8 mouse cellular contexts compared by ENCODE assay signal in genomic region chr9:108953081-108953636, GRCm38 (mm10). TPM values are rescaled to one million over a fixed set of nuclear protein-coding genes. Genes with fewer than 3 reads are reported as not detected.
DNase-seq lines count a peak whose midpoint lies in the region; ATAC-seq and TF ChIP-seq lines count a peak whose summit lies in the region.

Gene Col7a1, plus strand, starts transcription at chr9:108953586.

- H3K4me3 ChIP-seq in gastrocnemius, adult 2 months: no peak within 1 kb of the TSS
- peak within 1 kb of the TSS; percentile 36 for H3K4me3 ChIP-seq in embryonic facial prominence, embryonic 14.5 days (ENCODE audit: low read depth, low read length)

- ATAC-seq in embryonic facial prominence, embryonic 14.5 days (ENCODE audit: low read depth): no peak

- H3K27ac ChIP-seq in gastrocnemius, adult 2 months: no peak within 1 kb of the TSS
- H3K27ac ChIP-seq in embryonic facial prominence, embryonic 14.5 days (replicated peaks; ENCODE audit: low read depth, low read length): no peak within 1 kb of the TSS; the same call in 1 of the 2 replicates

- H3K27me3 ChIP-seq in embryonic facial prominence, embryonic 14.5 days (replicated peaks; ENCODE audit: control insufficient read depth, insufficient read depth, low read length): peaks cover 4% of the 10 kb centered on the region; the same call in 1 of the 2 replicates

- H3K9ac ChIP-seq in embryonic facial prominence, embryonic 14.5 days (ENCODE audit: low read depth, low read length): peak within 1 kb of the TSS; percentile 55

- no peak for DNase-seq in gastrocnemius, postnatal 4 days (ENCODE audit: low spot score in 2 of 2)
- DNase-seq in gastrocnemius, adult 2 months: no peak
- peak; percentile 14 to 34 for DNase-seq in lung, adult 18-20 months
- no peak for DNase-seq in lung, postnatal 14 days
- DNase-seq in embryonic facial prominence, embryonic 14.5 days (ENCODE audit: low spot score): no peak
- DNase-seq in lung, postnatal 36 days: peak; percentile 13
- DNase-seq in spleen, postnatal 10 days (ENCODE audit: low spot score in 2 of 2): no peak
- DNase-seq in cerebellum, adult 9-11 months: no peak

- intact Hi-C loops in gastrocnemius, adult 2 months (cut with DNase I): no loop called here

- H3K4me1 ChIP-seq in embryonic facial prominence, embryonic 14.5 days (ENCODE audit: control insufficient read depth, insufficient read depth, low read length): peaks cover 31% of the 10 kb centered on the region

- peaks cover 22% of the 10 kb centered on the region for H3K36me3 ChIP-seq in embryonic facial prominence, embryonic 14.5 days (ENCODE audit: control insufficient read depth, insufficient read depth, low read length)

- peak within 1 kb of the TSS; percentile 50 for H3K4me2 ChIP-seq in embryonic facial prominence, embryonic 14.5 days (ENCODE audit: low read depth, low read length)

- TF ChIP-seq CTCF in gastrocnemius, adult 2 months (IDR thresholded peaks at IDR 0.05): no peak

- no peaks in the 10 kb centered on the region for H3K9me3 ChIP-seq in embryonic facial prominence, embryonic 14.5 days (ENCODE audit: control insufficient read depth, low read length)

- 12% methylated on average over 14 of the region's 15 CpGs for WGBS in embryonic facial prominence, embryonic 14.5 days

RNA-seq across cellular contexts. Expression of gene Col7a1, which starts in this region (rescaled TPM):
- 10 to 100 TPM; 16.0 to 16.4 TPM for total RNA-seq in gastrocnemius, postnatal 4 days (2021)
- 1 to 10 TPM in 1 of 2 experiments, under 1 TPM in 1; 0.95 to 3.0 TPM for total RNA-seq in gastrocnemius, adult 2 months (2021)
- 17.4 and 22.0 TPM in 2 replicates for polyA plus RNA-seq in embryonic facial prominence, embryonic 14.5 days (2014; fragmentation: Nextera tagmentation; extraction: Ambion mirVana)

Comparison
In these comparisons a context has a peak if more than half of its experiments do, and no peak if none do; other contexts are left out.
1. RNA of gene Col7a1 (total RNA-seq): 16.0 to 16.4 TPM in gastrocnemius, postnatal 4 days; 0.95 to 3.0 TPM in gastrocnemius, adult 2 months; every median in the first group is over 4 times any median in the second.
2. DNase-seq: peak in lung, adult 18-20 months (2 of 2) and lung, postnatal 36 days (single experiment); none in gastrocnemius, postnatal 4 days (0 of 2), gastrocnemius, adult 2 months (single experiment), lung, postnatal 14 days (single experiment), embryonic facial prominence, embryonic 14.5 days (single experiment), spleen, postnatal 10 days (0 of 2) and cerebellum, adult 9-11 months (single experiment).